Mouse (Mus musculus) hindbrain, embryonic 15.5 days (tissue): Measurements from ENCODE around the gene Vpreb3. TPM values are rescaled to one million over a fixed set of nuclear protein-coding genes. Genes with fewer than 3 reads are reported as not detected.
"Not testable (repeated sequence)": the region's sequence is repeated elsewhere in the genome, so short reads cannot be mapped to it uniquely, and the experiment has no call there.

Experiments used
- ATAC-seq: fragments of 200-750 bp; cut with Nextera tagmentation; 2 replicates; pipeline ENCODE4 v1.8.0; 2017; ENCODE audit warnings: low read depth, moderate number of reproducible peaks, moderate TSS enrichment; ENCODE audit not compliant: low FRiP score
- H3K27ac ChIP-seq: fragments of 300-500 bp; sonication (generic); replicated peaks from 2 replicates; pipeline ENCODE4 v1.5.1; 2015; ENCODE audit warnings: mild to moderate bottlenecking, inconsistent platforms
- H3K27me3 ChIP-seq: fragments of 300-500 bp; sonication (generic); 2 replicates; pipeline ENCODE4 v1.6.1; 2015; ENCODE audit warnings: control low read depth, inconsistent platforms
- H3K36me3 ChIP-seq: fragments of 300-500 bp; sonication (generic); 2 replicates; pipeline ENCODE4 v1.6.1; 2015; ENCODE audit warnings: control low read depth, inconsistent platforms
- H3K4me1 ChIP-seq: fragments of 300-500 bp; sonication (generic); replicated peaks from 2 replicates; pipeline ENCODE4 v1.6.1; 2015; ENCODE audit warnings: control low read depth, inconsistent platforms
- H3K4me2 ChIP-seq: fragments of 300-500 bp; sonication (generic); 2 replicates; pipeline ENCODE4 v1.6.1; 2015; ENCODE audit warnings: moderate library complexity, mild to moderate bottlenecking, inconsistent platforms
- H3K4me3 ChIP-seq: fragments of 300-500 bp; sonication (generic); 2 replicates; pipeline ENCODE4 v1.5.1; 2015; ENCODE audit warnings: mild to moderate bottlenecking, inconsistent platforms
- H3K9ac ChIP-seq: fragments of 300-500 bp; sonication (generic); 2 replicates; pipeline ENCODE4 v1.6.1; 2015; ENCODE audit warnings: inconsistent platforms
- H3K9me3 ChIP-seq: fragments of 300-500 bp; sonication (generic); 2 replicates; pipeline ENCODE4 v1.6.1; 2016; ENCODE audit warnings: control low read depth, inconsistent platforms
- WGBS: fragments of 180-500 bp; shearing (Covaris S2); methylation state at CpG from one replicate; pipeline ENCODE4 v1.1.7; 2015; 5-methylcytosine and 5-hydroxymethylcytosine counted together
- polyA plus RNA-seq: library from polyadenylated mRNA; unstranded; fragments of >200 nt; fragmentation: Nextera tagmentation; extraction: Ambion mirVana; gene quantifications from 2 replicates; pipeline ENCODE4 v1.2.1, GENCODE M21; 2015

Vpreb3 gene
- polyA plus RNA-seq, 1 experiment from 2014 or later, result 0.35 TPM

DNA sequence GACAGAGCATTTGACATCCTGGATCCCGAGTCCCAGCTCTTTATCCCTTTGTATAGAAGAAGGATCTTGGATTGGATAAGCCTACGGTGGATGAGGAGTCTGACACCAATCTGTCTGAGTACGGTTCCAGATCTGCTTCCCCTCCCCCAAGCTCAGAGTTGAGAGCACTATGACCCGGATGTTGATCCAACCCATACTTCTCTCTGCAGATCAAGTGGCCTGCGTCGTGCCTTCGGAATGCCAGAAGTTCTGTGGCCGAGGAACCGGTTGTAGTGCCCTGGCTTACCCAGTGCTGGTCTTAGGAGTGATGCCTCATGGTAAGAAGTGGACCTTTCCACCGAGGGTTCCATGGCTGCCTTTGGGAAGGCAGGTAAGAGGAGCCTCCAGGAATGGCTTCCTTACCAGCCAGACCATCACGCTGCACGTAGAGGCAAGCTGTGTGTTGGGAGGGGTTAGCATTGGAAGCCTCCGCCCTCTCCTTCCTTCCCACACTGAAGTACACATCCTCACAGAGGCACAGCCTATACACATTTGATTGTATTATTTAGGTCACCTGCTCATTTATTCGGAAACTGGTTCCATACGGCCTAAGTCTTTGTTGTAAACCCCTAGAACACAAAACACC is 50.9 kb downstream of the Vpreb3 start:
- Histone ChIP-seq H3K9me3 (no peaks in the 10 kb centered on the region), H3K27me3 (no peaks in the 10 kb centered on the region), H3K4me3 (no peak overlapping the region), H3K4me2 (no peak overlapping the region), H3K27ac (no peak overlapping the region), H3K36me3 (no peaks in the 10 kb centered on the region), H3K9ac (no peak overlapping the region), H3K4me1 (no peaks in the 10 kb centered on the region)
- WGBS, result 91% methylated on average over 15 of the region's 15 CpGs
- ATAC-seq, result no peak

DNA sequence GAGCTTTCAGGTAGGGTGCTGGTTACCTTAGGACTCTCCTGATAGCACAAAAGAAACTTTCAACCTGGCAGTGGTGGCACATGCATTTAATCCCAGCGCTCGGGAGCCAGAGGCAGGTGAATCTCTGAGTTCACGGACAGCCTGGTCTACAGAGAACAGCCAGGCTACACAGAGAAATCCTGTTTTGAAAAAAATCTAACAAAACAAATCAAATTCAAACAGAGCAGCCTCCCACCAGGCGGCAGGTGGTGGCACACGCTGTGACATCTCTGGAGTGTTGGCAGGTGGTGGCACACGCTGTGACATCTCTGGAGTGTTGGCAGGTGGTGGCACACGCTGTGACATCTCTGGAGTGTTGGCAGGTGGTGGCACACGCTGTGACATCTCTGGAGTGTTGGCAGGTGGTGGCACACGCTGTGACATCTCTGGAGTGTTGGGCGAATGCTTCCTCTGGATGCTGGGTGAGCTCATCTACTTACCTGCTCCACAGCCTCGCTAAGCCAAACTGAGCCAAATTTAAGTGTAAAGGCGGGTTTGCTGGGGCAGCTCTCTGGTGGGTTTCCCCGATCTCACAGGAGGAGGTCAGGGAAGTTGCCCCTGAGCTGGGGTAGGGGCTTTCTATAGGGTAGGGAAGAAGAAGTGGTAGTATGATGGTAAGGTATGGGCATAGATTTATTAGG is 51.8 kb downstream of the Vpreb3 start:
- ATAC-seq, H3K9ac ChIP-seq: not testable (repeated sequence)

DNA sequence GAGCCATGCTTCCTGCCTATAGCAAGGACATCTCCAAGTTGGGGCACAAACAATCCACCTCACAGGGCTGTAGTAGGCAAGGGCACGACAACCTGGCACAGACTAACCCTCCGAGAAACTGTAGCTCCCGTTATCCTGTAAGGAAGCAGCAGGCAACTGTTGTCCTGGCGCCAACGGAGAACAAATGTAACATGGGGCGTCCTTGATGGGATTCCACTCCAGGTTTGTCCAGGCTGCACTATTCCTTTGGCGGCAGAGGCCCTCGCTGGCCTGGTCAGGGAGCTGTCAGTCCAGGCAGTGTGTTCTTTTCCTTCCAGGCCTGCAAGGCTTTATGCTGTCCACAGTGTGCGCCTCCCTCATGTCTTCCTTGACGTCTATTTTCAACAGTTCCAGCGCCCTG is 52.6 kb downstream of the Vpreb3 start:
- Histone ChIP-seq H3K36me3 (no peaks in the 10 kb centered on the region), H3K9ac (no peak overlapping the region), H3K27me3 (no peaks in the 10 kb centered on the region), H3K4me1 (no peaks in the 10 kb centered on the region), H3K9me3 (no peaks in the 10 kb centered on the region), H3K4me3 (no peak overlapping the region), H3K4me2 (no peak overlapping the region), H3K27ac (no peak overlapping the region)
- 87% methylated on average over 11 of the region's 11 CpGs for WGBS
- ATAC-seq, result no peak

More for the DNA sequence above, 51.8 kb downstream of the Vpreb3 start:
- not testable (repeated sequence) for H3K4me1 ChIP-seq, H3K27ac ChIP-seq, H3K4me2 ChIP-seq, H3K9me3 ChIP-seq, H3K27me3 ChIP-seq, H3K36me3 ChIP-seq, H3K4me3 ChIP-seq
- WGBS, result 78% methylated on average over 13 of the region's 13 CpGs

DNA sequence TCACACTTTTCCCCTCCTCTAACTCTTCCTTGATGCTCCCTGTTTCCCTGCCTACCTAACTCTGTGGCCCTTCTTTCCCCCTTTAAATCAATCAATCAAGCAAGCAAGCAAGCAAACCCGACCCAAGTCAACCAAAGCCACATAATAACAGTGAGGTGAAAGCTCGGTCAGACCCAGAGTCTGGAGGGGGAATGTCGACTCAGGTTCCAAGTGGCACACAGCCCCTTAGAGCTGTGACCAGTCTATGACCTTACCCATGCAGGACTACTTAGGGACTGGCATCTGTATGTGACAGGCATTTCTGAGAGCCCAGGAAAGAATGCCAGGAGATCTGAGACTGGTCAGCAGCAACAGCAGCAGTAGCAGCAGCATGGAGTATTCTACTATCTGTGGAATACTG is 53.5 kb downstream of the Vpreb3 start:
- no peak for ATAC-seq
- WGBS, result 52% methylated on average over 3 of the region's 3 CpGs
- no peak overlapping the region for H3K4me3 ChIP-seq
- H3K36me3 ChIP-seq, result no peaks in the 10 kb centered on the region
- no peaks in the 10 kb centered on the region for H3K4me1 ChIP-seq
- no peak overlapping the region for H3K27ac ChIP-seq
- no peaks in the 10 kb centered on the region for H3K27me3 ChIP-seq
- no peak overlapping the region for H3K9ac ChIP-seq
- H3K9me3 ChIP-seq, result no peaks in the 10 kb centered on the region
- no peak overlapping the region for H3K4me2 ChIP-seq

Other genes starting within 250 kb of the Vpreb3 start
- 32.5 and 40.0 TPM in 2 replicates for gene Cabin1, start 178.7 kb upstream of the Vpreb3 start, polyA plus RNA-seq
- gene Ddt, start 169.6 kb upstream of the Vpreb3 start, polyA plus RNA-seq, result 77.1 and 80.5 TPM in 2 replicates
- gene Gm20441, start 162.1 kb upstream of the Vpreb3 start, polyA plus RNA-seq, result not detected in 2 replicates
- gene Gstt3, start 161.6 kb upstream of the Vpreb3 start, polyA plus RNA-seq, result 1.2 and 1.5 TPM in 2 replicates
- gene Gstt1, start 144.5 kb upstream of the Vpreb3 start, polyA plus RNA-seq, result 14.8 and 15.4 TPM in 2 replicates
- gene Gstt4, start 120.5 kb upstream of the Vpreb3 start, polyA plus RNA-seq, result not detected in 2 replicates
- 6.6 and 6.8 TPM in 2 replicates for gene Gstt2, start 105.6 kb upstream of the Vpreb3 start, polyA plus RNA-seq
- 1,663 and 1,704 TPM in 2 replicates for gene Mif, start 82.8 kb upstream of the Vpreb3 start, polyA plus RNA-seq
- gene Derl3, start 49.6 kb upstream of the Vpreb3 start, polyA plus RNA-seq, result 1.7 and 2.0 TPM in 2 replicates
- gene Smarcb1, start 21.4 kb upstream of the Vpreb3 start, polyA plus RNA-seq, result 251 and 263 TPM in 2 replicates
- 139 and 143 TPM in 2 replicates for gene Chchd10, start 9.9 kb upstream of the Vpreb3 start, polyA plus RNA-seq
- gene Mmp11, start 6.6 kb upstream of the Vpreb3 start, polyA plus RNA-seq, result 18.2 and 18.4 TPM in 2 replicates
- gene Gm867, start 2.4 kb upstream of the Vpreb3 start, polyA plus RNA-seq, result 1.1 and 1.6 TPM in 2 replicates
- not detected in 2 replicates for gene Gm5134, start 11.5 kb downstream of the Vpreb3 start, polyA plus RNA-seq
- gene Zfp280b, start 89.6 kb downstream of the Vpreb3 start, polyA plus RNA-seq, result 11.6 and 11.8 TPM in 2 replicates
- gene Slc5a4b, start 167.9 kb downstream of the Vpreb3 start, polyA plus RNA-seq, result not detected in 2 replicates
- 0.08 and 0.09 TPM in 2 replicates for gene Slc5a4a, start 204.4 kb downstream of the Vpreb3 start, polyA plus RNA-seq